Mouse (Mus musculus): ENCODE measurements around the gene Sf3b6. TPM values are rescaled to one million over a fixed set of nuclear protein-coding genes. Genes with fewer than 3 reads are reported as not detected.

The Sf3b6 gene
- polyA plus RNA-seq, 1 experiment from 2014 or later: 169 TPM

- Histone ChIP-seq H3K27me3 (no peaks in the 10 kb centered on the region), H3K4me2 (no peak overlapping the region), H3K36me3 (no peaks in the 10 kb centered on the region), H3K4me3 (no peak overlapping the region), H3K9ac (no peak overlapping the region), H3K27ac (no peak overlapping the region), H3K4me1 (peaks cover 23% of the 10 kb centered on the region), H3K9me3 (no peaks in the 10 kb centered on the region)
- ATAC-seq (ENCODE audit: borderline replicate concordance, extremely low read depth, low FRiP score, low TSS enrichment): peak; percentile 10; the same call in 1 of the 2 replicates
- 63% methylated on average over 5 of the region's 5 CpGs for WGBS
Observed at GRCm38 (mm10) chr12:4872983-4873477, 55.7 kb downstream of the Sf3b6 start.

GRCm38 (mm10) chr12:4873531-4873930 lies 56.2 kb downstream of the Sf3b6 start:
- peaks cover 23% of the 10 kb centered on the region for H3K4me1 ChIP-seq
- ATAC-seq (ENCODE audit: borderline replicate concordance, extremely low read depth, low FRiP score, low TSS enrichment): no peak
- peak overlapping the region; percentile 81 for H3K4me2 ChIP-seq
- H3K9me3 ChIP-seq: no peaks in the 10 kb centered on the region
- no peaks in the 10 kb centered on the region for H3K36me3 ChIP-seq
- H3K27ac ChIP-seq: no peak overlapping the region
- no peaks in the 10 kb centered on the region for H3K27me3 ChIP-seq
- H3K9ac ChIP-seq: peak overlapping the region; percentile 8; the same call in 1 of the 2 replicates
- 79% methylated on average over 6 of the region's 6 CpGs for WGBS
- no peak overlapping the region for H3K4me3 ChIP-seq

- H3K36me3 ChIP-seq: peaks cover 5% of the 10 kb centered on the region; the same call in 1 of the 2 replicates
- no peaks in the 10 kb centered on the region for H3K9me3 ChIP-seq
- peaks cover 23% of the 10 kb centered on the region for H3K4me1 ChIP-seq
- H3K27ac ChIP-seq: 0 out of 2 replicates have a peak within 1 kb of the TSS, but pooled peaks have one; percentile 30
- peak within 1 kb of the TSS; percentile 8; the same call in 1 of the 2 replicates for H3K9ac ChIP-seq
- 1% methylated on average over 24 of the region's 24 CpGs for WGBS
- ATAC-seq (ENCODE audit: borderline replicate concordance, extremely low read depth, low FRiP score, low TSS enrichment): peak; percentile 89
- no peaks in the 10 kb centered on the region for H3K27me3 ChIP-seq
- H3K4me3 ChIP-seq: peak within 1 kb of the TSS; percentile 29
- H3K4me2 ChIP-seq: peak within 1 kb of the TSS; percentile 81
Observed at GRCm38 (mm10) chr12:4874161-4874927, 57.0 kb downstream of the Sf3b6 start, which contains the start of gene Mfsd2b. TSS of gene Mfsd2b (minus strand) at chr12:4874359.

GRCm38 (mm10) chr12:4875623-4876022 lies 58.3 kb downstream of the Sf3b6 start:
- H3K9me3 ChIP-seq: no peaks in the 10 kb centered on the region
- no peak overlapping the region for H3K9ac ChIP-seq
- no peaks in the 10 kb centered on the region for H3K27me3 ChIP-seq
- ATAC-seq (ENCODE audit: borderline replicate concordance, extremely low read depth, low FRiP score, low TSS enrichment): no peak
- H3K4me3 ChIP-seq: no peak overlapping the region
- H3K27ac ChIP-seq: no peak overlapping the region
- peaks cover 23% of the 10 kb centered on the region for H3K4me1 ChIP-seq
- H3K36me3 ChIP-seq: peaks cover 8% of the 10 kb centered on the region; the same call in 1 of the 2 replicates
- 85% methylated on average over 8 of the region's 8 CpGs for WGBS
- H3K4me2 ChIP-seq: no peak overlapping the region

Other genes with a start within 250 kb of the Sf3b6 start
- 37.9 and 42.2 TPM in 2 replicates for gene Itsn2, start 224.9 kb upstream of the Sf3b6 start, polyA plus RNA-seq (2015; fragmentation: Nextera tagmentation; extraction: Ambion mirVana)
- gene Gm3625, start 224.6 kb upstream of the Sf3b6 start, polyA plus RNA-seq (2015; fragmentation: Nextera tagmentation; extraction: Ambion mirVana): not detected in 2 replicates
- 0.30 and 0.52 TPM in 2 replicates for gene Fam228a, start 79.1 kb upstream of the Sf3b6 start, polyA plus RNA-seq (2015; fragmentation: Nextera tagmentation; extraction: Ambion mirVana)
- 1.7 and 1.8 TPM in 2 replicates for gene Pfn4, start 48.5 kb upstream of the Sf3b6 start, polyA plus RNA-seq (2015; fragmentation: Nextera tagmentation; extraction: Ambion mirVana)
- 1.5 and 2.5 TPM in 2 replicates for gene Fam228b, start 48.3 kb upstream of the Sf3b6 start, polyA plus RNA-seq (2015; fragmentation: Nextera tagmentation; extraction: Ambion mirVana)
- 7.4 and 8.5 TPM in 2 replicates for gene Fkbp1b, start 24.0 kb downstream of the Sf3b6 start, polyA plus RNA-seq (2015; fragmentation: Nextera tagmentation; extraction: Ambion mirVana)
- gene Wdcp, start 25.8 kb downstream of the Sf3b6 start, polyA plus RNA-seq (2015; fragmentation: Nextera tagmentation; extraction: Ambion mirVana): 16.7 and 18.9 TPM in 2 replicates
- gene Mfsd2b, start 56.8 kb downstream of the Sf3b6 start, polyA plus RNA-seq (2015; fragmentation: Nextera tagmentation; extraction: Ambion mirVana): 2.1 and 2.2 TPM in 2 replicates
- gene Ubxn2a, start 90.2 kb downstream of the Sf3b6 start, polyA plus RNA-seq (2015; fragmentation: Nextera tagmentation; extraction: Ambion mirVana): 28.4 and 31.3 TPM in 2 replicates
- 9.5 and 10.3 TPM in 2 replicates for gene Atad2b, start 99.8 kb downstream of the Sf3b6 start, polyA plus RNA-seq (2015; fragmentation: Nextera tagmentation; extraction: Ambion mirVana)